Mouse (Mus musculus): ENCODE results near the gene Sh2b1.

Sh2b1 gene

GRCm38 (mm10) chr7:126421756-126422155 lies 53.5 kb downstream of the Sh2b1 start:
- DNase-seq (ENCODE audit: low spot score in 2 of 2), result no peak

DNA sequence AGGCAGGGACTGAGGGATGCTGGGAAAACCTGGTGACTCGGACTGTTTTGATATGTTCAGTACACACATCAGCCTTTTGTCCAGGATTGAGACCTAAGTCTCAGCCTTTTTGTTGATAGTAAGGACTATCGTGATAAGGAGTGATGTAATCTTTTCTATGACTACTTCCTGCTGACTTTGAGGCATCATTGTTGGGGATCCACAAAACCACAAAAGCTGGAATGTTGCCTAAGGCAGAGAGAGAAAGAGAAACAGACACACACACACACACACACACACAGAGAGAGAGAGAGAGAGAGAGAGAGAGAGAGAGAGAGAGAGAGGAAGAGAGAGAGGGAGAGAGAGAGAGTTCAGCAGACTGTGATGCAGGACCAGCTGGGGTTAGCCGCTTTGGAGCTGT lies 56.7 kb downstream of the Sh2b1 start:
- DNase-seq (ENCODE audit: low spot score in 2 of 2), result no peak

DNA sequence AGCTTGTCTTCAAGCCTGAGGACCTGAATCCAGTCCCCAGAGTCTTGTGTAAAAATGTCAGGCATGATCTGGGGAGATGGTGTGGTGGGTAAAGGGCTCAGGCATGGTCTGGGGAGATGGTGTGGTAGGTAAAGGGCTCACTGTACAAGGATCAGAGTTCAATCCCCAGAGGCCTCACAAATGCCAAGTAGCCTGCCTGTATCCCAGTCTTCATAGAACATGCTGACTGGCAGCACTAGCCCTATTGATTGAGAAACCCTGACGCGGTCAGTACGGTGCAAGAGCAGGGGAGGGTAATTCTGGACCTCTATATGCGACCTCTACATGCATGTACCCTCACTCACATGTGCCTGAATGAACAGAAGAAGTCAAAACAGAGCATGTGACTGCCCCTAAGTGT lies 57.6 kb downstream of the Sh2b1 start:
- no peak for DNase-seq (ENCODE audit: low spot score in 2 of 2)

DNA sequence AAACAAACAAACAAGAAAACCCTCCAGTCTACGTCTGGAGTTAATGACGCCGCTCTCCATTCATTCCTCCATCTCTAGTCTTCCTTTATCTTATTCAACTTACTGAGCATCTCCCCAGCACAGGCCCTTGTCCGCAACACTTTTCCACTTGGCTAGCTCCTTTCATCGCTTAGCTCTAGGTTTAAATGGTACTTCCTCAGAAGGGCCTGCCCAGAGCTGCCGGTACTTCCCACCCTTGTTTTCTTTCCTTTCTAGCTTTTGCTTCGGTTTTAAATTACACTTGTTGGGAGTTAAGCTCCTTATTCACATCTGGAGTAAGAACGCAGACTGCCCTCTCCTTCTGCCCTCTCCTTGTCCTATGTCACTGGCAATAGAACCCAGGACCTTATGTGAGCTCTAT lies 58.2 kb downstream of the Sh2b1 start:
- DNase-seq (ENCODE audit: low spot score in 2 of 2), result no peak
